Mouse (Mus musculus): Measurements from ENCODE around the gene Nacad.

Gene Nacad

GRCm38 (mm10) chr11:6603887-6604603 is 1.8 kb downstream of the Nacad start:
- DNase-seq (ENCODE audit: low read depth, low spot score), result peak; percentile 90

GRCm38 (mm10) chr11:6603224-6603623 is 2.6 kb downstream of the Nacad start:
- DNase-seq (ENCODE audit: low read depth, low spot score), result no peak

- DNase-seq (ENCODE audit: low read depth, low spot score), result no peak
Observed at GRCm38 (mm10) chr11:6602662-6603061, 3.2 kb downstream of the Nacad start.

GRCm38 (mm10) chr11:6601649-6602480 is 4.0 kb downstream of the Nacad start:
- peak; percentile 36 for DNase-seq (ENCODE audit: low read depth, low spot score)

GRCm38 (mm10) chr11:6600284-6600944 is 5.4 kb downstream of the Nacad start:
- DNase-seq (ENCODE audit: low read depth, low spot score), result peak; percentile 27

- DNase-seq (ENCODE audit: low read depth, low spot score), result peak; percentile 29
Observed at GRCm38 (mm10) chr11:6599831-6600230, 6.0 kb downstream of the Nacad start.

- DNase-seq (ENCODE audit: low read depth, low spot score), result peak; percentile 39
Observed at GRCm38 (mm10) chr11:6599011-6599681, 6.7 kb downstream of the Nacad start.

GRCm38 (mm10) chr11:6598191-6598889 is 7.5 kb downstream of the Nacad start:
- peak; percentile 47 for DNase-seq (ENCODE audit: low read depth, low spot score)

- peak; percentile 56 for DNase-seq (ENCODE audit: low read depth, low spot score)
Observed at GRCm38 (mm10) chr11:6597523-6597922, 8.3 kb downstream of the Nacad start.

GRCm38 (mm10) chr11:6596616-6597015 is 9.2 kb downstream of the Nacad start:
- DNase-seq (ENCODE audit: low read depth, low spot score), result no peak

GRCm38 (mm10) chr11:6596205-6596604 is 9.6 kb downstream of the Nacad start:
- peak; percentile 27 for DNase-seq (ENCODE audit: low read depth, low spot score)

- no peak for DNase-seq (ENCODE audit: low read depth, low spot score)
Observed at GRCm38 (mm10) chr11:6595339-6595738, 10.5 kb downstream of the Nacad start.

GRCm38 (mm10) chr11:6594845-6595244 is 11.0 kb downstream of the Nacad start:
- DNase-seq (ENCODE audit: low read depth, low spot score), result peak; percentile 48

GRCm38 (mm10) chr11:6593406-6593805 is 12.4 kb downstream of the Nacad start:
- DNase-seq (ENCODE audit: low read depth, low spot score), result peak; percentile 51

- DNase-seq (ENCODE audit: low read depth, low spot score), result no peak
Observed at GRCm38 (mm10) chr11:6590933-6591675, 14.7 kb downstream of the Nacad start.

GRCm38 (mm10) chr11:6589838-6590237 is 16.0 kb downstream of the Nacad start:
- no peak for DNase-seq (ENCODE audit: low read depth, low spot score)

GRCm38 (mm10) chr11:6588295-6588694 is 17.6 kb downstream of the Nacad start:
- DNase-seq (ENCODE audit: low read depth, low spot score), result peak; percentile 59

GRCm38 (mm10) chr11:6587249-6587940 is 18.5 kb downstream of the Nacad start:
- peak; percentile 93 for DNase-seq (ENCODE audit: low read depth, low spot score)

GRCm38 (mm10) chr11:6586660-6587059 is 19.2 kb downstream of the Nacad start:
- DNase-seq (ENCODE audit: low read depth, low spot score), result peak; percentile 69

GRCm38 (mm10) chr11:6585748-6586147 is 20.1 kb downstream of the Nacad start:
- no peak for DNase-seq (ENCODE audit: low read depth, low spot score)

Measured in brain, adult 2 months (tissue).